Mouse (Mus musculus) kidney, postnatal 0 days (tissue): ENCODE measurements at regions not wholly inside any gene's neighbourhood (a gene's known extent, or its start where the extent isn't known, plus 50 kb on each side); places are given as distances from the start of the nearest gene placed in this dataset.
A peak's percentile ranks its signal among the peaks of the same experiment; 100 is the strongest.

Source experiments
- ATAC-seq: fragments of 200-750 bp; cut with Nextera tagmentation; replicated peaks from 2 replicates; pipeline ENCODE4 v1.8.0; 2017; ENCODE audit warnings: low read depth, moderate number of reproducible peaks, moderate TSS enrichment, moderate library complexity; ENCODE audit not compliant: low FRiP score
- DNase-seq: peaks from one replicate; pipeline ENCODE4 v3.0.0-alpha.2; 2016; ENCODE audit warnings: low spot score
- H3K27ac ChIP-seq: fragments of 300-500 bp; sonication (generic); 2 replicates; pipeline ENCODE4 v1.5.1; 2014; ENCODE audit warnings: mild to moderate bottlenecking
- H3K27me3 ChIP-seq: fragments of 300-500 bp; sonication (generic); 2 replicates; pipeline ENCODE4 v1.6.1; 2014; ENCODE audit warnings: low read length, mixed read lengths; ENCODE audit not compliant: insufficient read depth
- H3K36me3 ChIP-seq: fragments of 300-500 bp; sonication (generic); 2 replicates; pipeline ENCODE4 v1.6.1; 2014; ENCODE audit warnings: low read length, mixed read lengths; ENCODE audit not compliant: insufficient read depth
- H3K4me1 ChIP-seq: fragments of 300-500 bp; sonication (generic); replicated peaks from 2 replicates; pipeline ENCODE4 v1.6.1; 2014; ENCODE audit warnings: antibody characterized with exemption, low read length, mixed read lengths; ENCODE audit not compliant: insufficient read depth
- H3K4me2 ChIP-seq: fragments of 300-500 bp; sonication (generic); 2 replicates; pipeline ENCODE4 v1.6.1; 2014; ENCODE audit warnings: mild to moderate bottlenecking, low read length, moderate library complexity, mixed read lengths
- H3K4me3 ChIP-seq: fragments of 300-500 bp; sonication (generic); replicated peaks from 2 replicates; pipeline ENCODE4 v1.5.1; 2014; ENCODE audit warnings: low read depth, low read length
- H3K9ac ChIP-seq: fragments of 300-500 bp; sonication (generic); 2 replicates; pipeline ENCODE4 v1.6.1; 2014; ENCODE audit warnings: low read depth, low read length
- H3K9me3 ChIP-seq: fragments of 300-500 bp; sonication (generic); replicated peaks from 2 replicates; pipeline ENCODE4 v1.6.1; 2016; ENCODE audit warnings: low read length, inconsistent platforms, mixed read lengths
- CTCF ChIP-seq: IDR thresholded peaks from 2 replicates; pipeline ENCODE4 v1.5.1; 2016; ENCODE audit warnings: antibody characterized with exemption, low read depth, mild to moderate bottlenecking, moderate library complexity
- WGBS: fragments of 180-500 bp; shearing (Covaris S2); extraction: QIAGEN DNeasy Blood & Tissue Kit; methylation state at CpG from one replicate; pipeline ENCODE4 v1.1.7; 2014; 5-methylcytosine and 5-hydroxymethylcytosine counted together

- WGBS, result 15% methylated on average over 10 of the region's 10 CpGs
Measured at GRCm38 (mm10) chr8:109185558-109186198, 308.1 kb upstream of the Pmfbp1 start.

GRCm38 (mm10) chr8:109187617-109188016 lies 306.2 kb upstream of the Pmfbp1 start:
- Histone ChIP-seq H3K9ac (no peak overlapping the region), H3K4me3 (no peak overlapping the region), H3K36me3 (no peaks in the 10 kb centered on the region), H3K27ac (no peak overlapping the region), H3K9me3 (no peaks in the 10 kb centered on the region), H3K27me3 (no peaks in the 10 kb centered on the region), H3K4me2 (no peak overlapping the region), H3K4me1 (no peaks in the 10 kb centered on the region)
- DNase-seq, result no peak
- no peak for TF ChIP-seq CTCF
- no peak for ATAC-seq
- WGBS, result 58% methylated on average over 7 of the region's 7 CpGs

More at GRCm38 (mm10) chr8:109185558-109186198, 308.1 kb upstream of the Pmfbp1 start:
- H3K27me3 ChIP-seq, result no peaks in the 10 kb centered on the region
- peak; percentile 63; the same call in 1 of the 2 replicates for ATAC-seq
- H3K27ac ChIP-seq, result no peak overlapping the region
- 0 out of 2 replicates have a peak overlapping the region, but pooled peaks have one; percentile 6 for H3K9ac ChIP-seq
- H3K9me3 ChIP-seq, result no peaks in the 10 kb centered on the region
- H3K4me3 ChIP-seq, result peak overlapping the region; percentile 25
- DNase-seq, result peak; percentile 89
- H3K4me2 ChIP-seq, result peak overlapping the region; percentile 63
- no peaks in the 10 kb centered on the region for H3K36me3 ChIP-seq
- no peaks in the 10 kb centered on the region for H3K4me1 ChIP-seq
- peak; percentile 97 for TF ChIP-seq CTCF

GRCm38 (mm10) chr8:109214247-109214646 lies 279.6 kb upstream of the Pmfbp1 start:
- H3K9ac ChIP-seq, result no peak overlapping the region
- DNase-seq (no peak), ATAC-seq (no peak)
- H3K36me3 ChIP-seq, result no peaks in the 10 kb centered on the region
- 87% methylated on average over 8 of the region's 8 CpGs for WGBS
- H3K4me2 ChIP-seq, result no peak overlapping the region
- no peak for TF ChIP-seq CTCF
- H3K27me3 ChIP-seq, result no peaks in the 10 kb centered on the region
- H3K4me1 ChIP-seq, result no peaks in the 10 kb centered on the region
- H3K27ac ChIP-seq, result no peak overlapping the region
- no peak overlapping the region for H3K4me3 ChIP-seq
- H3K9me3 ChIP-seq, result no peaks in the 10 kb centered on the region

GRCm38 (mm10) chr8:109216318-109216717 lies 277.5 kb upstream of the Pmfbp1 start:
- TF ChIP-seq CTCF, result no peak
- DNase-seq (no peak), ATAC-seq (no peak)
- H3K4me1 ChIP-seq, result no peaks in the 10 kb centered on the region
- no peak overlapping the region for H3K27ac ChIP-seq
- H3K36me3 ChIP-seq, result no peaks in the 10 kb centered on the region
- H3K9ac ChIP-seq, result no peak overlapping the region
- H3K4me3 ChIP-seq, result no peak overlapping the region
- no peaks in the 10 kb centered on the region for H3K9me3 ChIP-seq
- H3K27me3 ChIP-seq, result no peaks in the 10 kb centered on the region
- WGBS, result 79% methylated on average over 5 of the region's 5 CpGs
- H3K4me2 ChIP-seq, result no peak overlapping the region

GRCm38 (mm10) chr8:109217326-109217725 lies 276.5 kb upstream of the Pmfbp1 start:
- DNase-seq, result no peak

GRCm38 (mm10) chr8:109232281-109233234 lies 261.3 kb upstream of the Pmfbp1 start:
- H3K27ac ChIP-seq, result no peak overlapping the region
- ATAC-seq, result 0 out of 2 replicates have a peak, but pooled peaks have one; percentile 29

More at GRCm38 (mm10) chr8:109217326-109217725, 276.5 kb upstream of the Pmfbp1 start:
- 94% methylated on average over 19 of the region's 19 CpGs for WGBS
- no peak for TF ChIP-seq CTCF
- no peaks in the 10 kb centered on the region for H3K27me3 ChIP-seq
- no peak overlapping the region for H3K9ac ChIP-seq
- H3K4me2 ChIP-seq, result no peak overlapping the region
- no peak overlapping the region for H3K27ac ChIP-seq
- no peak overlapping the region for H3K4me3 ChIP-seq
- no peaks in the 10 kb centered on the region for H3K9me3 ChIP-seq
- ATAC-seq, result no peak
- no peaks in the 10 kb centered on the region for H3K36me3 ChIP-seq
- no peaks in the 10 kb centered on the region for H3K4me1 ChIP-seq

More at GRCm38 (mm10) chr8:109232281-109233234, 261.3 kb upstream of the Pmfbp1 start:
- Histone ChIP-seq H3K9me3 (no peaks in the 10 kb centered on the region), H3K36me3 (no peaks in the 10 kb centered on the region), H3K4me2 (peak overlapping the region; percentile 39), H3K27me3 (no peaks in the 10 kb centered on the region), H3K4me3 (peak overlapping the region; percentile 16; the same call in 1 of the 2 replicates), H3K4me1 (0 out of 2 replicates have a peak, but pooled peaks cover 5% of the 10 kb centered on the region), H3K9ac (no peak overlapping the region)
- DNase-seq, result peak; percentile 92
- TF ChIP-seq CTCF, result no peak
- WGBS, result 24% methylated on average over 32 of the region's 32 CpGs
